Mouse (Mus musculus) megakaryocyte, embryonic 14.5 days (primary cell): Measurements from ENCODE around the gene Lrpap1.

Experiments used
- FLI1 ChIP-seq: IDR thresholded peaks from 2 replicates; pipeline ENCODE4 v1.6.1; 2012; ENCODE audit warnings: low read length, inconsistent platforms, mixed read lengths
- GATA1 ChIP-seq: IDR thresholded peaks from 3 replicates; pipeline ENCODE4 v1.6.1; 2012; ENCODE audit warnings: mixed read lengths, low read length, inconsistent platforms, borderline replicate concordance

GRCm38 (mm10) chr5:35149526-35149925 lies 44.0 kb upstream of the Lrpap1 start:
- no peak for TF ChIP-seq FLI1
- TF ChIP-seq GATA1: no peak
